Mouse (Mus musculus) lung, embryonic 16.5 days (tissue): ENCODE results near the gene Clec16a. TPM values are rescaled to one million over a fixed set of nuclear protein-coding genes. Genes with fewer than 3 reads are reported as not detected.
A peak's percentile ranks its signal among the peaks of the same experiment; 100 is the strongest.

Experiments
- ATAC-seq: fragments of 200-750 bp; cut with Nextera tagmentation; 2 replicates; pipeline ENCODE4 v1.8.0; 2017; ENCODE audit warnings: low read depth, mild to moderate bottlenecking, moderate library complexity
- H3K27ac ChIP-seq: fragments of 300-500 bp; sonication (generic); 2 replicates; pipeline ENCODE4 v1.5.1; 2014; ENCODE audit warnings: mild to moderate bottlenecking, control low read depth, low read length
- H3K27me3 ChIP-seq: fragments of 300-500 bp; sonication (generic); 2 replicates; pipeline ENCODE4 v1.6.1; 2014; ENCODE audit warnings: low read depth, low read length, mixed read lengths; ENCODE audit not compliant: control insufficient read depth, insufficient read depth
- H3K36me3 ChIP-seq: fragments of 300-500 bp; sonication (generic); 2 replicates; pipeline ENCODE4 v1.6.1; 2014; ENCODE audit warnings: low read length; ENCODE audit not compliant: control insufficient read depth, insufficient read depth
- H3K4me1 ChIP-seq: fragments of 300-500 bp; sonication (generic); replicated peaks from 2 replicates; pipeline ENCODE4 v1.6.1; 2014; ENCODE audit warnings: low read length, mixed read lengths; ENCODE audit not compliant: control insufficient read depth, insufficient read depth
- H3K4me2 ChIP-seq: fragments of 300-500 bp; sonication (generic); 2 replicates; pipeline ENCODE4 v1.6.1; 2014; ENCODE audit warnings: low read depth, low read length, control low read depth
- H3K4me3 ChIP-seq: fragments of 300-500 bp; sonication (generic); 2 replicates; pipeline ENCODE4 v1.5.1; 2014; ENCODE audit warnings: mild to moderate bottlenecking, low read length, control low read depth
- H3K9ac ChIP-seq: fragments of 300-500 bp; sonication (generic); 2 replicates; pipeline ENCODE4 v1.6.1; 2014; ENCODE audit warnings: low read length, control low read depth
- H3K9me3 ChIP-seq: fragments of 300-500 bp; sonication (generic); 2 replicates; pipeline ENCODE4 v1.6.1; 2016; ENCODE audit warnings: low read length; ENCODE audit not compliant: control insufficient read depth
- WGBS: fragments of 180-500 bp; shearing (Covaris S2); extraction: QIAGEN DNeasy Blood & Tissue Kit; methylation state at CpG from one replicate; pipeline ENCODE4 v1.1.7; 2014; 5-methylcytosine and 5-hydroxymethylcytosine counted together
- polyA plus RNA-seq: library from polyadenylated mRNA; unstranded; fragments of >200 nt; fragmentation: Nextera tagmentation; extraction: Ambion mirVana; gene quantifications from 2 replicates; pipeline ENCODE4 v1.2.1, GENCODE M21; 2015

Clec16a gene
- polyA plus RNA-seq, 1 experiment from 2014 or later, result 27.3 TPM

- 57% methylated on average over 2 of the region's 2 CpGs for WGBS
- Histone ChIP-seq H3K27ac (no peak overlapping the region), H3K4me2 (no peak overlapping the region), H3K36me3 (no peaks in the 10 kb centered on the region), H3K9me3 (no peaks in the 10 kb centered on the region), H3K9ac (no peak overlapping the region), H3K4me3 (no peak overlapping the region), H3K27me3 (no peaks in the 10 kb centered on the region), H3K4me1 (peaks cover 13% of the 10 kb centered on the region)
- ATAC-seq, result no peak
Observed at GRCm38 (mm10) chr16:10702399-10702798, 157.3 kb downstream of the Clec16a start.

GRCm38 (mm10) chr16:10703932-10704331, 158.8 kb downstream of the Clec16a start:
- H3K27ac ChIP-seq, result peak overlapping the region; percentile 59
- H3K36me3 ChIP-seq, result no peaks in the 10 kb centered on the region
- H3K4me1 ChIP-seq, result peaks cover 9% of the 10 kb centered on the region
- H3K27me3 ChIP-seq, result no peaks in the 10 kb centered on the region
- peak; percentile 64; the same call in 1 of the 2 replicates for ATAC-seq
- H3K9ac ChIP-seq, result no peak overlapping the region
- H3K4me3 ChIP-seq, result no peak overlapping the region
- H3K4me2 ChIP-seq, result no peak overlapping the region
- no peaks in the 10 kb centered on the region for H3K9me3 ChIP-seq
- WGBS, result 45% methylated on average over 4 of the region's 4 CpGs

- H3K4me2 ChIP-seq, result no peak overlapping the region
- 72% methylated on average over 1 of the region's 1 CpGs for WGBS
- H3K9ac ChIP-seq, result no peak overlapping the region
- no peak overlapping the region for H3K27ac ChIP-seq
- no peaks in the 10 kb centered on the region for H3K27me3 ChIP-seq
- H3K9me3 ChIP-seq, result no peaks in the 10 kb centered on the region
- no peak overlapping the region for H3K4me3 ChIP-seq
- ATAC-seq, result no peak
- peaks cover 9% of the 10 kb centered on the region for H3K4me1 ChIP-seq
- H3K36me3 ChIP-seq, result no peaks in the 10 kb centered on the region
Observed at GRCm38 (mm10) chr16:10705396-10705795, 160.3 kb downstream of the Clec16a start.

GRCm38 (mm10) chr16:10711524-10711923, 166.4 kb downstream of the Clec16a start:
- H3K36me3 ChIP-seq, result no peaks in the 10 kb centered on the region
- no peak overlapping the region for H3K9ac ChIP-seq
- H3K4me2 ChIP-seq, result no peak overlapping the region
- H3K27ac ChIP-seq, result no peak overlapping the region
- H3K4me3 ChIP-seq, result no peak overlapping the region
- no peaks in the 10 kb centered on the region for H3K27me3 ChIP-seq
- 88% methylated on average over 1 of the region's 1 CpGs for WGBS
- H3K9me3 ChIP-seq, result no peaks in the 10 kb centered on the region
- no peak for ATAC-seq
- peaks cover 9% of the 10 kb centered on the region for H3K4me1 ChIP-seq

GRCm38 (mm10) chr16:10713041-10713440, 167.9 kb downstream of the Clec16a start:
- no peak for ATAC-seq

GRCm38 (mm10) chr16:10713441-10714239, 168.5 kb downstream of the Clec16a start:
- ATAC-seq, result no peak
- H3K9me3 ChIP-seq, result no peaks in the 10 kb centered on the region

More at GRCm38 (mm10) chr16:10713041-10713440, 167.9 kb downstream of the Clec16a start:
- Histone ChIP-seq H3K4me3 (no peak overlapping the region), H3K9ac (no peak overlapping the region), H3K27me3 (no peaks in the 10 kb centered on the region), H3K27ac (no peak overlapping the region), H3K36me3 (no peaks in the 10 kb centered on the region), H3K4me1 (peaks cover 9% of the 10 kb centered on the region), H3K4me2 (no peak overlapping the region), H3K9me3 (no peaks in the 10 kb centered on the region)
- 58% methylated on average over 2 of the region's 2 CpGs for WGBS

GRCm38 (mm10) chr16:10715211-10715610, 170.1 kb downstream of the Clec16a start:
- WGBS, result 83% methylated on average over 5 of the region's 5 CpGs

More at GRCm38 (mm10) chr16:10713441-10714239, 168.5 kb downstream of the Clec16a start:
- Histone ChIP-seq H3K9ac (no peak overlapping the region), H3K4me2 (no peak overlapping the region), H3K27ac (no peak overlapping the region), H3K4me3 (no peak overlapping the region), H3K27me3 (no peaks in the 10 kb centered on the region), H3K36me3 (no peaks in the 10 kb centered on the region), H3K4me1 (peaks cover 9% of the 10 kb centered on the region)
- 47% methylated on average over 7 of the region's 7 CpGs for WGBS

GRCm38 (mm10) chr16:10715632-10716031, 170.5 kb downstream of the Clec16a start:
- ATAC-seq, result no peak
- no peak overlapping the region for H3K4me3 ChIP-seq
- no peaks in the 10 kb centered on the region for H3K27me3 ChIP-seq
- H3K27ac ChIP-seq, result no peak overlapping the region
- H3K4me2 ChIP-seq, result no peak overlapping the region
- H3K9me3 ChIP-seq, result no peaks in the 10 kb centered on the region
- H3K4me1 ChIP-seq, result peaks cover 11% of the 10 kb centered on the region
- no peak overlapping the region for H3K9ac ChIP-seq
- 87% methylated on average over 2 of the region's 2 CpGs for WGBS
- no peaks in the 10 kb centered on the region for H3K36me3 ChIP-seq

More at GRCm38 (mm10) chr16:10715211-10715610, 170.1 kb downstream of the Clec16a start:
- no peaks in the 10 kb centered on the region for H3K9me3 ChIP-seq
- no peak overlapping the region for H3K4me3 ChIP-seq
- H3K9ac ChIP-seq, result no peak overlapping the region
- H3K27ac ChIP-seq, result no peak overlapping the region
- peaks cover 11% of the 10 kb centered on the region for H3K4me1 ChIP-seq
- H3K27me3 ChIP-seq, result no peaks in the 10 kb centered on the region
- H3K4me2 ChIP-seq, result no peak overlapping the region
- H3K36me3 ChIP-seq, result no peaks in the 10 kb centered on the region
- ATAC-seq, result no peak

GRCm38 (mm10) chr16:10716696-10717095, 171.6 kb downstream of the Clec16a start:
- Histone ChIP-seq H3K9me3 (no peaks in the 10 kb centered on the region), H3K27me3 (no peaks in the 10 kb centered on the region), H3K27ac (0 out of 2 replicates have a peak overlapping the region, but pooled peaks have one; percentile 9), H3K9ac (no peak overlapping the region), H3K36me3 (no peaks in the 10 kb centered on the region), H3K4me1 (peaks cover 11% of the 10 kb centered on the region), H3K4me2 (no peak overlapping the region), H3K4me3 (no peak overlapping the region)
- no peak for ATAC-seq
- WGBS, result 42% methylated on average over 2 of the region's 2 CpGs
